Mouse (Mus musculus) lung, embryonic 16.5 days (tissue): ENCODE measurements around the gene Lap3. TPM values are rescaled to one million over a fixed set of nuclear protein-coding genes. Genes with fewer than 3 reads are reported as not detected.

Experiments
- ATAC-seq: fragments of 200-750 bp; cut with Nextera tagmentation; 2 replicates; pipeline ENCODE4 v1.8.0; 2017; ENCODE audit warnings: low read depth, mild to moderate bottlenecking, moderate library complexity
- H3K27ac ChIP-seq: fragments of 300-500 bp; sonication (generic); 2 replicates; pipeline ENCODE4 v1.5.1; 2014; ENCODE audit warnings: mild to moderate bottlenecking, control low read depth, low read length
- H3K27me3 ChIP-seq: fragments of 300-500 bp; sonication (generic); 2 replicates; pipeline ENCODE4 v1.6.1; 2014; ENCODE audit warnings: low read depth, low read length, mixed read lengths; ENCODE audit not compliant: control insufficient read depth, insufficient read depth
- H3K36me3 ChIP-seq: fragments of 300-500 bp; sonication (generic); 2 replicates; pipeline ENCODE4 v1.6.1; 2014; ENCODE audit warnings: low read length; ENCODE audit not compliant: control insufficient read depth, insufficient read depth
- H3K4me1 ChIP-seq: fragments of 300-500 bp; sonication (generic); replicated peaks from 2 replicates; pipeline ENCODE4 v1.6.1; 2014; ENCODE audit warnings: low read length, mixed read lengths; ENCODE audit not compliant: control insufficient read depth, insufficient read depth
- H3K4me2 ChIP-seq: fragments of 300-500 bp; sonication (generic); 2 replicates; pipeline ENCODE4 v1.6.1; 2014; ENCODE audit warnings: low read depth, low read length, control low read depth
- H3K4me3 ChIP-seq: fragments of 300-500 bp; sonication (generic); 2 replicates; pipeline ENCODE4 v1.5.1; 2014; ENCODE audit warnings: mild to moderate bottlenecking, low read length, control low read depth
- H3K9ac ChIP-seq: fragments of 300-500 bp; sonication (generic); 2 replicates; pipeline ENCODE4 v1.6.1; 2014; ENCODE audit warnings: low read length, control low read depth
- H3K9me3 ChIP-seq: fragments of 300-500 bp; sonication (generic); 2 replicates; pipeline ENCODE4 v1.6.1; 2016; ENCODE audit warnings: low read length; ENCODE audit not compliant: control insufficient read depth
- WGBS: fragments of 180-500 bp; shearing (Covaris S2); extraction: QIAGEN DNeasy Blood & Tissue Kit; methylation state at CpG from one replicate; pipeline ENCODE4 v1.1.7; 2014; 5-methylcytosine and 5-hydroxymethylcytosine counted together
- polyA plus RNA-seq: library from polyadenylated mRNA; unstranded; fragments of >200 nt; fragmentation: Nextera tagmentation; extraction: Ambion mirVana; gene quantifications from 2 replicates; pipeline ENCODE4 v1.2.1, GENCODE M21; 2015

The Lap3 gene
- polyA plus RNA-seq, 1 experiment from 2014 or later = 89.2 TPM

DNA sequence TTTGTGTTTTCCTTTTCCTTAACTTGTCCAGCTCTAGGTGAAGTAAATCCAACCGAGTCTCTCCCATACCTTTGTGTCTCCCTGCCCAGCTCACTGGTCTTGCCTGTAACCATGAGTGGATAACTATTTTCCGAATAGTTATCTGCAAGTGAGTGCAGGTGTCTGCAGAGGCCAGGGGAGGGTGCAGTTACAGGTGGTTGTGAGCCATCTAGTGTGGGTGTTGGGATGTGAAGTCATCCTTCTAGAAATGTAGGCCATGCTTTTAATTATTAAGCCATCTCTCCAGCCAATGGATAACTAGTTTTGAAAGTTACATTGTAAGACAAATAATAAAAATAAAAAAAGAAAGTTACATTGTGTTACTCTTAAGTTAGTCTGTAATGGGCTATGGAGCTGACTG, 20.3 kb downstream of the Lap3 start:
- no peak overlapping the region for H3K4me2 ChIP-seq
- no peak for ATAC-seq
- no peaks in the 10 kb centered on the region for H3K9me3 ChIP-seq
- no peak overlapping the region for H3K27ac ChIP-seq
- H3K9ac ChIP-seq = no peak overlapping the region
- no peaks in the 10 kb centered on the region for H3K27me3 ChIP-seq
- H3K4me1 ChIP-seq = no peaks in the 10 kb centered on the region
- WGBS = 94% methylated on average over 2 of the region's 2 CpGs
- H3K36me3 ChIP-seq = peaks cover 18% of the 10 kb centered on the region
- no peak overlapping the region for H3K4me3 ChIP-seq

DNA sequence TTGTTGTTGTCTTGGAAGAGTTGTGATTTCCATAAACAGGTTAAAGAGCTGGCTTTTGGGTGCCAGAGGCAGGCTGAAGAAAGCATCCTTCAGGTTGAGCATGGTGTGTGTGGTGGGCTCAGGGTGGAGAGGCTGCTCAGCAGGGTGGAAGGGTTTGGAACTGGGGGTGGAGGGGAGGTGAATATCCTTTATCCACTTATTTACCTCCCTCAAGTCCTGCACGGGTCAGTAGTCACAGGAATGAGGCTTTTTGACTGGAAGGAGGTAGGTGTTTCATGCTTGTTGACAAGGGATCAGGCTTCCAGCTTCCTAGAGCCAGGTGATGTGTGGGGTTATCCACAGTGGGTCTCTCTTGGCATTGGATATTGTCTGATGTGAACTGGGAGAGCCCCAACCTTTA, 21.4 kb downstream of the Lap3 start:
- no peaks in the 10 kb centered on the region for H3K27me3 ChIP-seq
- ATAC-seq = no peak
- H3K4me3 ChIP-seq = no peak overlapping the region

DNA sequence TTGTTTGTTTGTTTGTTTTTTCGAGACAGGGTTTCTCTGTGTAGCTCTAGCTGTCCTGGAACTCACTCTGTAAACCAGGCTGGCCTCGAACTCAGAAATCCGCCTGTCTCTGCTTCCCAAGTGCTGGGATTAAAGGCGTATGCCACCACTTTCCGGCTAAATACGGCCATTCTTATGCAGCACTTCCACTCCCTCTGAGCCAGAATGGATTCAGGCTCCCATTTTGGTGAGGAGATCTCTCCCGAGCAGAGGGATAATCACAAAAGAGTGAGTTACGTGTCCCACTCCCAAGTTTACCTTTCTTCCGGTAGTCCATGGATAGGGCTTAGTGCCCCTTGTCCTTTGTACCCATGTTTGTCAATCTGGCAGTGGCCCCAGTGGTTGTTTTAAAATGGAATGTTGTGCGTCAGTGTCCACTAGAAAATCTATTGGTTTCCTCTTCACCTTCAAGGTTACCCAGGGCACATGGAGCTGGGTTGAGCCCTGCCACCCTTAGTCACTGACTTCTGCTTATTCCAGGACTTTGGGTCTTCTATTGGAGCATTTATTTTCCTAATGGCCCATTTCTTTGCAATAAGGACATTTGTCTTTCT, 22.1 kb downstream of the Lap3 start:
- ATAC-seq = no peak
- Histone ChIP-seq H3K4me1 (peaks cover 4% of the 10 kb centered on the region; the same call in 1 of the 2 replicates), H3K27me3 (no peaks in the 10 kb centered on the region), H3K4me3 (no peak overlapping the region), H3K36me3 (peaks cover 12% of the 10 kb centered on the region), H3K27ac (no peak overlapping the region), H3K4me2 (no peak overlapping the region), H3K9me3 (no peaks in the 10 kb centered on the region), H3K9ac (no peak overlapping the region)
- WGBS = 88% methylated on average over 10 of the region's 10 CpGs

More for the DNA sequence above, 21.4 kb downstream of the Lap3 start:
- Histone ChIP-seq H3K36me3 (peaks cover 15% of the 10 kb centered on the region), H3K27ac (no peak overlapping the region), H3K4me2 (no peak overlapping the region), H3K9ac (no peak overlapping the region), H3K4me1 (peaks cover under 1% of the 10 kb centered on the region; the same call in 1 of the 2 replicates), H3K9me3 (no peaks in the 10 kb centered on the region)
- WGBS = 76% methylated on average over 1 of the region's 1 CpGs

DNA sequence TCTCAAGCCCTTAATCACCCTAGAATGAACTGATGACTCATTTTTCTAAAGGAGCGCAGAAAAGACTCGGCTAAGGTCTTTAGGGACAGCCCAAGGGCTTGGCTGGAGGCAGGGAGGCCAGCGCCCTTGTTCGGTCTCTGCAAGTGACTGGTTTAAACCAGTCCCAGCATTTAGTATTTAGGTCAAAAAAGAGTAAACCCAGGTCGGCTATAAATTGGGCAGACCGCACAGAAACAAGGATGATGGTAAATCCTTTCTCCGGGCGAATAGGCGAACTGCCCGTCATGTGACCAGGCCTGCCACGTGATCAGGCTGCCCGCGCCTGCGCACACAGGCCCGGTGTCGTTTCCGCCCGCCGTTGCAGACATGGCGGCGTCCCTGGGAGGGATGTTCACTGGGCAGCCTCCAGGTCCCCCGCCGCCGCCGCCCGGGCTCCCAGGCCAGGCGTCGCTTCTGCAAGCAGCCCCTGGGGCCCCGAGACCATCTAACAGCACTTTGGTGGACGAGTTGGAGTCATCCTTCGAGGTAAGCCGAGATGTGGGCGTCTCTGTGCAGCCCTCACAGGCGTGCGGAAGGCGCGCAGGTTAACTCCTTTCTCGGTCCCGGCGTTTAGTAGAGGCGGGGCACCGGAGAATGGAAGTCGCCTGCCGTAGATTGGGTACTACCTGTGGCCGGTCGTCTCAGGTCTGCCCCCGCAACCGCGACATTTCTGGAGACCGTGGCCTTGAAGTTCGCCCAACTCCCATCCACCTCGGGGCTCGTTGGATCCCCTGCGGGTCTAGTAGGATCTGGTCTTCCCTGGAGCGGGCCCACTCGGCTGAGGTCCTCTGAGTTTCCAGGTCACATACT, 27.0 kb downstream of the Lap3 start, which contains the start of gene Med28:
Gene Med28 (plus strand): TSS at position 270 of the 849 bp plus-strand sequence.
- Histone ChIP-seq H3K27me3 (no peaks in the 10 kb centered on the region), H3K4me3 (peak within 1 kb of the TSS; percentile 96), H3K4me1 (peaks cover 13% of the 10 kb centered on the region), H3K36me3 (peaks cover 5% of the 10 kb centered on the region), H3K4me2 (peak within 1 kb of the TSS; percentile 79), H3K27ac (peak within 1 kb of the TSS; percentile 37; the same call in 1 of the 2 replicates), H3K9me3 (no peaks in the 10 kb centered on the region), H3K9ac (peak within 1 kb of the TSS; percentile 96)
- WGBS = 2% methylated on average over 56 of the region's 56 CpGs
- peak; percentile 97 for ATAC-seq

DNA sequence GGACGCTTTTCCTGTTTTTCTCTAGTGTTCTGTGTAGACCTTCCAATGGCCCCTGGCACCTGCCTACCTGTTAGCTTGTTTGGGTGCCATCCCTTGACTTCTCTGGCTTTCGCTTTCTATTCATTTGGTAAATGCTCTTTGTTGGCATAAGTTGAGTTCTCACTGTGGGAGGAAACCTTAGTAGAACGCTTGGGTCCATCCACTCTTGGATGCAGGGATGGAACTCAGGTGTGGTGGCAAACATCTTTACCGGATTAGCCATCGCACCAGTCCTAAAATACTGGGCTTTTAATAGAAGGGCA, 27.6 kb downstream of the Lap3 start:
- Histone ChIP-seq H3K36me3 (peaks cover 8% of the 10 kb centered on the region), H3K27ac (peak overlapping the region; percentile 37; the same call in 1 of the 2 replicates), H3K4me3 (peak overlapping the region; percentile 96), H3K9me3 (no peaks in the 10 kb centered on the region), H3K4me2 (peak overlapping the region; percentile 79), H3K9ac (peak overlapping the region; percentile 96), H3K4me1 (peaks cover 13% of the 10 kb centered on the region), H3K27me3 (no peaks in the 10 kb centered on the region)
- ATAC-seq = no peak; the same call in 1 of the 2 replicates
- WGBS = 3% methylated on average over 5 of the region's 5 CpGs

DNA sequence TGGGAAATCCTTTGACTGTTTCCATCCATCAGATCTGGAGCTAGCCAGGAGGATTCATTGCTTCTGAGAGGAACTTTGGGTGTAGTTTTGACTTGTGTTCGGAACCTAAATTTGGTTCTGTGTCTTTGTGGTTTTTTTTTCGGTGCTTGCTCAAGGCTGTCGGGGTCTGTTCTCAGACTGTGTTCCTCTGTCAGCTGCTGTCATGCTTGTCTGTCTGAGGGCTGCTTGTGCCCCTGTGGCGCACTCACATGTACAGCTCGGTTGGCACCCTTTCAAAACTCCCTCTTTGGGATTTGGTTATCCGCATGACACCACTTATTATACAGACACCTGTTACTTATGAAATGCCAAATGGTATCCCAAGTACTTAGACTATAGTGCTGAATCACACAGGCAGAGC, 28.4 kb downstream of the Lap3 start:
- H3K4me2 ChIP-seq = no peak overlapping the region
- no peak for ATAC-seq
- no peaks in the 10 kb centered on the region for H3K27me3 ChIP-seq
- no peak overlapping the region for H3K9ac ChIP-seq
- peaks cover 13% of the 10 kb centered on the region for H3K4me1 ChIP-seq
- H3K36me3 ChIP-seq = peaks cover 14% of the 10 kb centered on the region
- no peak overlapping the region for H3K27ac ChIP-seq
- no peaks in the 10 kb centered on the region for H3K9me3 ChIP-seq
- H3K4me3 ChIP-seq = no peak overlapping the region
- WGBS = 89% methylated on average over 6 of the region's 6 CpGs

DNA sequence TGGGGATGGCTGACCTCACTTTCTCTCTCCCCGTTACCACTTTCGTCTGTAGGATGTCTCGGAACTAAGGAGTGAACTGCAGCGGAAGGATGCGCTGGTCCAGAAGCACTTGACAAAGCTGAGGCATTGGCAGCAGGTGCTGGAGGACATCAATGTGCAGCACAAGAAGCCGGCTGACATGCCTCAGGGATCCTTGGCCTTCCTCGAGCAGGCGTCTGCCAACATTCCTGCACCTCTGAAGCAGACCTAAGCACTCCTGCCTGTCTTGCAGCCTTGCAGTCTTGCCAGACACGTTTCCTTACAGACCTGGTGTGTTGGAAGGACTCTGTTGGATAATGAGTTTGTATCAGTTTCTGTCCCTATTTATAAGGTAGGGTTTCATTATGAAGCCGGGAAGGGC, 31.9 kb downstream of the Lap3 start:
- Histone ChIP-seq H3K27me3 (no peaks in the 10 kb centered on the region), H3K4me3 (no peak overlapping the region), H3K4me1 (peaks cover 9% of the 10 kb centered on the region; the same call in 1 of the 2 replicates), H3K4me2 (no peak overlapping the region), H3K27ac (no peak overlapping the region), H3K9me3 (no peaks in the 10 kb centered on the region), H3K36me3 (peaks cover 30% of the 10 kb centered on the region), H3K9ac (no peak overlapping the region)
- ATAC-seq = no peak
- 93% methylated on average over 10 of the region's 10 CpGs for WGBS

DNA sequence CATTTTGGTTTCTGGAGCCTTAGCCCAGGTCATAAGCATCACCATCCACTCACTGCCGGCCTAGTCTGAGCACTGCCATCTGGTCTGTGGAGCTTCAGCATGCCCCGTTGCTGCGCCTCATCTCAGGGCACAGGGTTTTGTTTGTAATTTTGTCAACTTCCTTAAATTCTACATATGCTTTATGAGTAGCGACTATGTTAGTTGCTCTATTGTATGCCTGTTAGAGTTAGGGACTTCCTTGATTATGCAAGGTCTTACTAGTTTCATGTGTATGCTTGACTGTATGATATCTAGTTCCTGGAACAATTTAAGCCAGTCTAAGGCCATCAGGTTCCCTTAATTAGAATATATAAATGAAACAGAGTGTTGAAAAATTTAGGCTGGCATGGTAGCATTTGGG, 33.2 kb downstream of the Lap3 start:
- ATAC-seq = no peak
- peaks cover 6% of the 10 kb centered on the region; the same call in 1 of the 2 replicates for H3K4me1 ChIP-seq
- H3K36me3 ChIP-seq = peaks cover 30% of the 10 kb centered on the region
- H3K9me3 ChIP-seq = no peaks in the 10 kb centered on the region
- no peak overlapping the region for H3K9ac ChIP-seq
- WGBS = 88% methylated on average over 4 of the region's 4 CpGs
- no peaks in the 10 kb centered on the region for H3K27me3 ChIP-seq
- H3K4me2 ChIP-seq = no peak overlapping the region
- H3K4me3 ChIP-seq = no peak overlapping the region
- H3K27ac ChIP-seq = no peak overlapping the region

DNA sequence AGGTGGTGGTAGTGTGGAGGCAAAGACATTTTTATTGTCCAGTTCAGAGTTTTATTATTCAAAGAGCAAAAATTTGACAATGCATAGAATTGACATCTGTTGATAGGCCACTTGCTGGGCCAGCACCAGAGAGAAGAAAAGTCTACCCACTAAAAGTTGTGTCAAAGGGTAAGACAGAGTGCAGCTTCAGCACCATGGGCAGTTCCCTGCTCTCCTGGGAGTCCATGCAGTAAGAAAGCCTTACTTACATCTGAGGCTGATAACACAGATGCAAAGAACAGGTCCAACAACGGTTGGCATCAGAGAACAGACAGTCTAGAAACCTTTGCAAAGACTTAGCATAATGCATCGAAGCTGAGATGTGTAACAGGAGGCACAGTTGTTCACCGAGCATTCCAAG, 36.5 kb downstream of the Lap3 start:
- no peak overlapping the region for H3K4me3 ChIP-seq
- H3K4me1 ChIP-seq = no peaks in the 10 kb centered on the region
- H3K4me2 ChIP-seq = no peak overlapping the region
- peaks cover 30% of the 10 kb centered on the region for H3K36me3 ChIP-seq
- no peaks in the 10 kb centered on the region for H3K27me3 ChIP-seq
- no peak overlapping the region for H3K9ac ChIP-seq
- ATAC-seq = no peak
- H3K27ac ChIP-seq = no peak overlapping the region
- 92% methylated on average over 3 of the region's 3 CpGs for WGBS
- H3K9me3 ChIP-seq = no peaks in the 10 kb centered on the region
